Mouse (Mus musculus) megakaryocyte, embryonic 14.5 days (primary cell): ENCODE measurements around the gene Defb26. TPM values are rescaled to one million over a fixed set of nuclear protein-coding genes. Genes with fewer than 3 reads are reported as not detected.

Experiments
- H3K27me3 ChIP-seq: replicated peaks from 2 replicates; pipeline ENCODE3; 2012; ENCODE audit warnings: inconsistent platforms
- H3K36me3 ChIP-seq: replicated peaks from 2 replicates; pipeline ENCODE3; 2012; ENCODE audit warnings: low read length, inconsistent platforms, mixed read lengths
- H3K4me1 ChIP-seq: 2 replicates; pipeline ENCODE4 v1.6.1; 2012; ENCODE audit warnings: inconsistent platforms
- H3K4me3 ChIP-seq: replicated peaks from 2 replicates; pipeline ENCODE3; 2012; ENCODE audit warnings: moderate library complexity, mild to moderate bottlenecking, inconsistent platforms
- H3K9me3 ChIP-seq: 2 replicates; pipeline ENCODE4 v1.6.1; 2012; ENCODE audit warnings: inconsistent platforms
- FLI1 ChIP-seq: IDR thresholded peaks from 2 replicates; pipeline ENCODE4 v1.6.1; 2012; ENCODE audit warnings: low read length, inconsistent platforms, mixed read lengths
- GATA1 ChIP-seq: IDR thresholded peaks from 3 replicates; pipeline ENCODE4 v1.6.1; 2012; ENCODE audit warnings: mixed read lengths, low read length, inconsistent platforms, borderline replicate concordance
- polyA plus RNA-seq: library from polyadenylated mRNA; stranded (reverse); fragments of >175 nt; gene quantifications from 2 replicates; pipeline ENCODE4 v1.2.3, GENCODE M21; 2012; ENCODE audit warnings: low replicate concordance; ENCODE audit not compliant: insufficient read depth

Defb26 gene
- polyA plus RNA-seq, 1 experiment = not detected

GRCm38 (mm10) chr2:152472434-152472833 is 39.1 kb downstream of the Defb26 start:
- peaks cover 16% of the 10 kb centered on the region for H3K27me3 ChIP-seq
- H3K4me1 ChIP-seq = peaks cover 7% of the 10 kb centered on the region; the same call in 1 of the 2 replicates
- TF ChIP-seq GATA1 = no peak
- no peak for TF ChIP-seq FLI1
- no peaks in the 10 kb centered on the region for H3K9me3 ChIP-seq
- H3K4me3 ChIP-seq = no peak overlapping the region
- no peaks in the 10 kb centered on the region for H3K36me3 ChIP-seq

DNA sequence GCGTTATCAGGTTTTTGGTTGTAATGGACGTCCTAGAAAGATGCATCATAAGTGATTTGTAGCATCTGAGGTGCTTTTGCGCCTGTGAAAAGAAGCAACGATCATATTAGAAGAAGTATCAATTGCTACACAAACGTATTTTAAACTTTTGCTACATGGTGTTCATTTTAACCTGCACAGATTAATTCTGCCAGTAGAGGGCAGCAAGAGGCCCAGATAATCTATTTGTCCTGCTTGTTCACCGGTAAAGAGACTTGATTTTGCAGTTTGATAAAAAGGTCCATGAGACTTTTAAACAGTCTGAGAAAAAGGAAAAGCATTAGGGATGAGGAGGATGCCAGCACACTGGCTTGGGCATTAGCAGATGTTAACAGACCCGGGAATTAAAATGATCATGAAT is 40.5 kb downstream of the Defb26 start:
- Histone ChIP-seq H3K4me1 (peaks cover 7% of the 10 kb centered on the region; the same call in 1 of the 2 replicates), H3K4me3 (peak overlapping the region; percentile 78), H3K36me3 (no peaks in the 10 kb centered on the region), H3K9me3 (no peaks in the 10 kb centered on the region), H3K27me3 (peaks cover 17% of the 10 kb centered on the region)
- no peak for TF ChIP-seq FLI1
- no peak for TF ChIP-seq GATA1

GRCm38 (mm10) chr2:152464570-152465150 is 46.8 kb downstream of the Defb26 start, which contains the start of gene Defb23:
TSS of gene Defb23 (minus strand) at chr2:152464620.
- TF ChIP-seq GATA1 (no peak), FLI1 (no peak)
- Histone ChIP-seq H3K36me3 (no peaks in the 10 kb centered on the region), H3K27me3 (peaks cover 23% of the 10 kb centered on the region), H3K9me3 (peaks cover 9% of the 10 kb centered on the region), H3K4me3 (no peak within 1 kb of the TSS), H3K4me1 (no peaks in the 10 kb centered on the region)

DNA sequence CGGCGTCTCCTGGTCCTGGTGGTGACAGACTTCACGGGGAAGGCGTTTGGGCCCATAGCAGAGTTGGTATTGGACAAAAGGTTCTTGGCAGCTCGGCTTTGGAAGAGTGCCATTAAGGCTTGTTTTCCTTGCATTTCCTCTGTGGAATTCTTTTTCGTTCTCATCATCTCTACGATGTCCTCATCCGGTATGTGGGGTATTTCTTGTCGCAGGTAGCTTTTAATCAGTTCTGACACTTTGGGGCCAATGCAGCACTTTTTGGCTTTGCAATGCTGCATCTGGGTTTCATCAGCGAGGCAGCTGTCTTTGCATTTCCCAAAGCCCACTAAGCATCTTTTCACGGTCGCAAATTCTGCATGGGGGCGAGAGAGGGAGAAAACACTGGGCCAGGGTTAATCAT is 52.3 kb downstream of the Defb26 start:
- Histone ChIP-seq H3K9me3 (peaks cover 2% of the 10 kb centered on the region), H3K36me3 (no peaks in the 10 kb centered on the region), H3K27me3 (peaks cover 38% of the 10 kb centered on the region), H3K4me1 (no peaks in the 10 kb centered on the region), H3K4me3 (no peak overlapping the region)
- TF ChIP-seq GATA1 (no peak), FLI1 (no peak)

Other genes starting within 250 kb of the Defb26 start
- 6.9 and 22.2 TPM in 2 replicates for gene Tbc1d20, start 217.9 kb downstream of the Defb26 start, polyA plus RNA-seq
- gene Rbck1, start 179.0 kb downstream of the Defb26 start, polyA plus RNA-seq = 152 and 308 TPM in 2 replicates
- 26.3 and 95.5 TPM in 2 replicates for gene Trib3, start 167.7 kb downstream of the Defb26 start, polyA plus RNA-seq
- 1.2 TPM in 1 of 2 replicates, not detected in the other for gene Nrsn2, start 135.1 kb downstream of the Defb26 start, polyA plus RNA-seq
- 7.8 and 11.7 TPM in 2 replicates for gene Sox12, start 113.6 kb downstream of the Defb26 start, polyA plus RNA-seq
- 3.6 and 7.9 TPM in 2 replicates for gene Zcchc3, start 96.7 kb downstream of the Defb26 start, polyA plus RNA-seq
- gene 6820408C15Rik, start 96.1 kb downstream of the Defb26 start, polyA plus RNA-seq = not detected in 2 replicates
- not detected in 2 replicates for gene Defb23, start 47.1 kb downstream of the Defb26 start, polyA plus RNA-seq
- gene Defb20, start 34.6 kb downstream of the Defb26 start, polyA plus RNA-seq = not detected in 2 replicates
- not detected in 2 replicates for gene Defb22, start 21.6 kb downstream of the Defb26 start, polyA plus RNA-seq
- not detected in 2 replicates for gene Defb28, start 6.6 kb upstream of the Defb26 start, polyA plus RNA-seq
- not detected in 2 replicates for gene Defb29, start 28.4 kb upstream of the Defb26 start, polyA plus RNA-seq
- gene Gm17416, start 57.6 kb upstream of the Defb26 start, polyA plus RNA-seq = not detected in 2 replicates
- gene Defb21, start 61.1 kb upstream of the Defb26 start, polyA plus RNA-seq = not detected in 2 replicates
- gene Defb19, start 68.6 kb upstream of the Defb26 start, polyA plus RNA-seq = not detected in 2 replicates
- gene Defb45, start 87.7 kb upstream of the Defb26 start, polyA plus RNA-seq = not detected in 2 replicates
- not detected in 2 replicates for gene Defb36, start 92.6 kb upstream of the Defb26 start, polyA plus RNA-seq
- gene Defb25, start 111.4 kb upstream of the Defb26 start, polyA plus RNA-seq = not detected in 2 replicates
- not detected in 2 replicates for gene Rem1, start 115.3 kb upstream of the Defb26 start, polyA plus RNA-seq
- gene H13, start 157.8 kb upstream of the Defb26 start, polyA plus RNA-seq = 88.7 and 308 TPM in 2 replicates
- gene Mcts2, start 175.3 kb upstream of the Defb26 start, polyA plus RNA-seq = not detected in 2 replicates
- gene Id1, start 224.6 kb upstream of the Defb26 start, polyA plus RNA-seq = 9.3 and 45.9 TPM in 2 replicates
- 2.8 TPM in 1 of 2 replicates, not detected in the other for gene Cox4i2, start 242.5 kb upstream of the Defb26 start, polyA plus RNA-seq